Mouse (Mus musculus) midbrain, embryonic 10.5 days (tissue): ENCODE results near the gene Mcoln1. TPM values are rescaled to one million over a fixed set of nuclear protein-coding genes. Genes with fewer than 3 reads are reported as not detected.

Experiments
- DNase-seq: peaks from one replicate; pipeline ENCODE4 v3.0.0-alpha.2; 2017; ENCODE audit warnings: low spot score
- H3K27ac ChIP-seq: fragments of 300-500 bp; sonication (generic); replicated peaks from 2 replicates; pipeline ENCODE4 v1.5.1; 2016; ENCODE audit warnings: mild to moderate bottlenecking
- H3K27me3 ChIP-seq: fragments of 300-500 bp; sonication (generic); 2 replicates; pipeline ENCODE4 v1.6.1; 2016; ENCODE audit warnings: low read depth, mild to moderate bottlenecking; ENCODE audit not compliant: poor library complexity, severe bottlenecking
- H3K36me3 ChIP-seq: fragments of 300-500 bp; sonication (generic); 2 replicates; pipeline ENCODE4 v1.6.1; 2016; ENCODE audit warnings: mild to moderate bottlenecking, moderate library complexity
- H3K4me1 ChIP-seq: fragments of 300-500 bp; sonication (generic); 2 replicates; pipeline ENCODE4 v1.6.1; 2016
- H3K4me3 ChIP-seq: fragments of 300-500 bp; sonication (generic); 2 replicates; pipeline ENCODE4 v1.5.1; 2016; ENCODE audit warnings: mild to moderate bottlenecking, moderate library complexity
- H3K9me3 ChIP-seq: fragments of 300-500 bp; sonication (generic); replicated peaks from 2 replicates; pipeline ENCODE4 v1.6.1; 2016; ENCODE audit warnings: mild to moderate bottlenecking
- WGBS: fragments of 180-500 bp; shearing (Covaris S2); methylation state at CpG from one replicate; pipeline ENCODE4 v1.1.7; 2016; 5-methylcytosine and 5-hydroxymethylcytosine counted together
- polyA plus RNA-seq: library from polyadenylated mRNA; unstranded; fragments of >200 nt; fragmentation: Nextera tagmentation; extraction: Ambion mirVana; gene quantifications from 2 replicates; pipeline ENCODE4 v1.2.1, GENCODE M21; 2016

Mcoln1 gene
- polyA plus RNA-seq, 1 experiment from 2014 or later = 62.0 TPM

GRCm38 (mm10) chr8:3540076-3540475 is 39.8 kb downstream of the Mcoln1 start:
- Histone ChIP-seq H3K4me1 (no peaks in the 10 kb centered on the region), H3K4me3 (no peak overlapping the region), H3K36me3 (peaks cover 88% of the 10 kb centered on the region), H3K27ac (no peak overlapping the region), H3K27me3 (no peaks in the 10 kb centered on the region), H3K9me3 (no peaks in the 10 kb centered on the region; the same call in 1 of the 2 replicates)
- WGBS = 91% methylated on average over 4 of the region's 4 CpGs
- DNase-seq = no peak

GRCm38 (mm10) chr8:3546511-3546910 is 46.3 kb downstream of the Mcoln1 start:
- H3K27me3 ChIP-seq = no peaks in the 10 kb centered on the region
- no peak overlapping the region for H3K27ac ChIP-seq
- peaks cover 32% of the 10 kb centered on the region for H3K36me3 ChIP-seq
- no peak overlapping the region for H3K4me3 ChIP-seq
- WGBS = 83% methylated on average over 2 of the region's 2 CpGs
- no peaks in the 10 kb centered on the region for H3K4me1 ChIP-seq
- no peaks in the 10 kb centered on the region; the same call in 1 of the 2 replicates for H3K9me3 ChIP-seq
- DNase-seq = no peak

- DNase-seq = no peak
- Histone ChIP-seq H3K36me3 (no peaks in the 10 kb centered on the region), H3K27me3 (no peaks in the 10 kb centered on the region), H3K27ac (no peak overlapping the region), H3K4me1 (no peaks in the 10 kb centered on the region), H3K4me3 (no peak overlapping the region), H3K9me3 (no peaks in the 10 kb centered on the region)
- 89% methylated on average over 1 of the region's 1 CpGs for WGBS
These were observed 52.0 kb downstream of the Mcoln1 start for GRCm38 (mm10) chr8:3552240-3552639.

GRCm38 (mm10) chr8:3556114-3556513 is 55.9 kb downstream of the Mcoln1 start:
- H3K27ac ChIP-seq = no peak overlapping the region
- no peaks in the 10 kb centered on the region for H3K4me1 ChIP-seq
- no peak for DNase-seq
- WGBS = 59% methylated on average over 4 of the region's 4 CpGs
- no peaks in the 10 kb centered on the region for H3K27me3 ChIP-seq
- H3K36me3 ChIP-seq = no peaks in the 10 kb centered on the region
- H3K4me3 ChIP-seq = no peak overlapping the region
- no peaks in the 10 kb centered on the region for H3K9me3 ChIP-seq

Other genes with a start within 250 kb of the Mcoln1 start
- 21.9 and 26.3 TPM in 2 replicates for gene Insr, start 220.8 kb upstream of the Mcoln1 start, polyA plus RNA-seq
- gene A430078G23Rik, start 147.0 kb upstream of the Mcoln1 start, polyA plus RNA-seq = not detected in 2 replicates
- 10.3 and 11.8 TPM in 2 replicates for gene Arhgef18, start 107.5 kb upstream of the Mcoln1 start, polyA plus RNA-seq
- 4.5 and 4.8 TPM in 2 replicates for gene Pex11g, start 32.8 kb upstream of the Mcoln1 start, polyA plus RNA-seq
- gene Tex45, start 29.6 kb upstream of the Mcoln1 start, polyA plus RNA-seq = not detected in 2 replicates
- 69.4 and 80.0 TPM in 2 replicates for gene Zfp358, start 7.3 kb upstream of the Mcoln1 start, polyA plus RNA-seq
- 20.0 and 22.2 TPM in 2 replicates for gene Pnpla6, start 14.9 kb downstream of the Mcoln1 start, polyA plus RNA-seq
- 9.8 and 11.2 TPM in 2 replicates for gene C330021F23Rik, start 67.5 kb downstream of the Mcoln1 start, polyA plus RNA-seq
- gene Camsap3, start 86.8 kb downstream of the Mcoln1 start, polyA plus RNA-seq = 10.4 and 14.3 TPM in 2 replicates
- 76.5 and 77.0 TPM in 2 replicates for gene Xab2, start 120.9 kb downstream of the Mcoln1 start, polyA plus RNA-seq
- gene Pet100, start 121.1 kb downstream of the Mcoln1 start, polyA plus RNA-seq = 94.0 and 97.3 TPM in 2 replicates
- 0.22 and 0.27 TPM in 2 replicates for gene Pcp2, start 125.1 kb downstream of the Mcoln1 start, polyA plus RNA-seq
- 30.3 and 35.4 TPM in 2 replicates for gene Stxbp2, start 130.5 kb downstream of the Mcoln1 start, polyA plus RNA-seq
- gene Retn, start 155.3 kb downstream of the Mcoln1 start, polyA plus RNA-seq = 0.20 and 0.21 TPM in 2 replicates
- gene Mcemp1, start 165.3 kb downstream of the Mcoln1 start, polyA plus RNA-seq = 0.07 and 0.15 TPM in 2 replicates
- 9.2 and 10.0 TPM in 2 replicates for gene Fcor, start 171.9 kb downstream of the Mcoln1 start, polyA plus RNA-seq
- 47.2 and 48.8 TPM in 2 replicates for gene Trappc5, start 175.8 kb downstream of the Mcoln1 start, polyA plus RNA-seq
- gene Fcer2a, start 193.7 kb downstream of the Mcoln1 start, polyA plus RNA-seq = 0.11 and 0.22 TPM in 2 replicates
- 0.09 and 0.26 TPM in 2 replicates for gene Clec4g, start 220.2 kb downstream of the Mcoln1 start, polyA plus RNA-seq
- not detected in 2 replicates for gene Cd209a, start 248.5 kb downstream of the Mcoln1 start, polyA plus RNA-seq